Mouse (Mus musculus) kidney, embryonic 16.5 days (tissue): ENCODE data around the gene Olfm3. TPM values are rescaled to one million over a fixed set of nuclear protein-coding genes. Genes with fewer than 3 reads are reported as not detected.

ENCODE experiments used
- ATAC-seq: fragments of 200-750 bp; cut with Nextera tagmentation; 2 replicates; pipeline ENCODE4 v1.8.0; 2017; ENCODE audit warnings: moderate TSS enrichment; ENCODE audit not compliant: low FRiP score, low TSS enrichment
- H3K27ac ChIP-seq: fragments of 300-500 bp; sonication (generic); 2 replicates; pipeline ENCODE4 v1.5.1; 2014; ENCODE audit warnings: low read length
- H3K27me3 ChIP-seq: fragments of 300-500 bp; sonication (generic); 2 replicates; pipeline ENCODE4 v1.6.1; 2014; ENCODE audit warnings: low read length, control low read depth, mixed read lengths; ENCODE audit not compliant: insufficient read depth
- H3K36me3 ChIP-seq: fragments of 300-500 bp; sonication (generic); 2 replicates; pipeline ENCODE4 v1.6.1; 2014; ENCODE audit warnings: low read length, control low read depth, mixed read lengths; ENCODE audit not compliant: insufficient read depth
- H3K4me1 ChIP-seq: fragments of 300-500 bp; sonication (generic); 2 replicates; pipeline ENCODE4 v1.6.1; 2014; ENCODE audit warnings: low read length, control low read depth, mixed read lengths; ENCODE audit not compliant: insufficient read depth
- H3K4me2 ChIP-seq: fragments of 300-500 bp; sonication (generic); replicated peaks from 2 replicates; pipeline ENCODE4 v1.6.1; 2014; ENCODE audit warnings: low read depth, low read length
- H3K4me3 ChIP-seq: fragments of 300-500 bp; sonication (generic); 2 replicates; pipeline ENCODE4 v1.5.1; 2014; ENCODE audit warnings: mild to moderate bottlenecking, low read length
- H3K9ac ChIP-seq: fragments of 300-500 bp; sonication (generic); replicated peaks from 2 replicates; pipeline ENCODE4 v1.6.1; 2014; ENCODE audit warnings: low read length
- H3K9me3 ChIP-seq: fragments of 300-500 bp; sonication (generic); 2 replicates; pipeline ENCODE4 v1.6.1; 2016; ENCODE audit warnings: low read length, control low read depth
- WGBS: fragments of 180-500 bp; shearing (Covaris S2); extraction: QIAGEN DNeasy Blood & Tissue Kit; methylation state at CpG from one replicate; pipeline ENCODE4 v1.1.7; 2014; 5-methylcytosine and 5-hydroxymethylcytosine counted together
- polyA plus RNA-seq: library from polyadenylated mRNA; unstranded; fragments of >200 nt; fragmentation: Nextera tagmentation; extraction: Ambion mirVana; gene quantifications from 2 replicates; pipeline ENCODE4 v1.2.1, GENCODE M21; 2015

Olfm3 gene
- polyA plus RNA-seq, 1 experiment from 2014 or later = 0.09 TPM

- Histone ChIP-seq H3K4me2 (no peak overlapping the region), H3K4me3 (no peak overlapping the region), H3K4me1 (no peaks in the 10 kb centered on the region), H3K27me3 (no peaks in the 10 kb centered on the region), H3K9me3 (no peaks in the 10 kb centered on the region), H3K27ac (no peak overlapping the region), H3K36me3 (no peaks in the 10 kb centered on the region), H3K9ac (no peak overlapping the region)
- no peak for ATAC-seq
- WGBS = 44% methylated on average over 8 of the region's 8 CpGs
Measured at GRCm38 (mm10) chr3:115104802-115105493, 201.1 kb downstream of the Olfm3 start.

- WGBS = 36% methylated on average over 2 of the region's 2 CpGs
- ATAC-seq = no peak
- Histone ChIP-seq H3K9ac (no peak overlapping the region), H3K4me3 (no peak overlapping the region), H3K27ac (no peak overlapping the region), H3K4me2 (no peak overlapping the region), H3K9me3 (no peaks in the 10 kb centered on the region), H3K36me3 (no peaks in the 10 kb centered on the region), H3K4me1 (no peaks in the 10 kb centered on the region), H3K27me3 (no peaks in the 10 kb centered on the region)
Measured at GRCm38 (mm10) chr3:115145722-115146121, 241.8 kb downstream of the Olfm3 start.

GRCm38 (mm10) chr3:115146244-115146643 is 242.4 kb downstream of the Olfm3 start:
- H3K27ac ChIP-seq = no peak overlapping the region
- H3K27me3 ChIP-seq = no peaks in the 10 kb centered on the region
- ATAC-seq = no peak
- no peak overlapping the region for H3K4me2 ChIP-seq
- H3K36me3 ChIP-seq = no peaks in the 10 kb centered on the region
- 91% methylated on average over 2 of the region's 2 CpGs for WGBS
- no peak overlapping the region for H3K4me3 ChIP-seq
- no peaks in the 10 kb centered on the region for H3K9me3 ChIP-seq
- no peak overlapping the region for H3K9ac ChIP-seq
- H3K4me1 ChIP-seq = no peaks in the 10 kb centered on the region

GRCm38 (mm10) chr3:115158903-115159473 is 255.1 kb downstream of the Olfm3 start:
- Histone ChIP-seq H3K9ac (no peak overlapping the region), H3K4me1 (no peaks in the 10 kb centered on the region), H3K27ac (no peak overlapping the region), H3K4me3 (no peak overlapping the region), H3K27me3 (no peaks in the 10 kb centered on the region), H3K36me3 (no peaks in the 10 kb centered on the region), H3K9me3 (no peaks in the 10 kb centered on the region), H3K4me2 (no peak overlapping the region)
- 73% methylated on average over 3 of the region's 3 CpGs for whole genome bisulfite sequencing
- no peak for ATAC-seq

- ATAC-seq = no peak
Measured at GRCm38 (mm10) chr3:115174625-115175024, 270.7 kb downstream of the Olfm3 start.

More at GRCm38 (mm10) chr3:115174625-115175024, 270.7 kb downstream of the Olfm3 start:
- Histone ChIP-seq H3K4me2 (no peak overlapping the region), H3K27me3 (no peaks in the 10 kb centered on the region), H3K4me3 (no peak overlapping the region), H3K27ac (no peak overlapping the region), H3K4me1 (no peaks in the 10 kb centered on the region), H3K9ac (no peak overlapping the region), H3K9me3 (no peaks in the 10 kb centered on the region), H3K36me3 (no peaks in the 10 kb centered on the region)
- 86% methylated on average over 7 of the region's 7 CpGs for WGBS
